Mouse (Mus musculus) kidney, adult 9 months (tissue): ENCODE results near the gene Diablo.
"Not testable (repeated sequence)": the region's sequence is repeated elsewhere in the genome, so short reads cannot be mapped to it uniquely, and the experiment has no call there.

Experiments used
- DNase-seq: peaks from one replicate; pipeline ENCODE4 v3.0.0; 2022

The Diablo gene

GRCm38 (mm10) chr5:123523692-123524392, at the start of gene Diablo:
Diablo (minus strand) TSS chr5:123524176.
- peak; percentile 99 for DNase-seq

DNA sequence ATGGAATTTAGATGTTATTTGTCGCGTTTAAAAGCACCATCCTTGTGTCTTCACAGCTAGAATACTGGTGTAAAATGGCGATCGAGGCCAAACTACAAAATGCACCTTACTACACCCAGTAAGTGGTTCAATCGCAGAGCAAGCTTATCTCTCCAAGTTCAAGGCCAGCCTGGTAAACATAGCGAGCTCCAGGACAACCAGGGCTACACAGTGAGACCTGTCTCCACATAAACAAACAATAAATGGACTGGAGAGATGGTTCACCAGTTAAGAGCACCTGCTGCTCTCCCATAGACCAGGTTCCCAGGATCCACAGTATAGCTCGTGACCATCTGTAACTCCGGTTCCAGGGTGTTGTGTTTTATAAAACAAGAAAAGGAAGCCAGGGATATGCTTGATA, 49.4 kb upstream of the Diablo start:
- DNase-seq = no peak

- DNase-seq = peak; percentile 99
Measured at GRCm38 (mm10) chr5:123572357-123573186, 48.6 kb upstream of the Diablo start, which contains the start of gene Vps33a. Vps33a (minus strand) TSS chr5:123573038.

- no peak for DNase-seq
Measured at GRCm38 (mm10) chr5:123561128-123561527, 37.2 kb upstream of the Diablo start.

DNA sequence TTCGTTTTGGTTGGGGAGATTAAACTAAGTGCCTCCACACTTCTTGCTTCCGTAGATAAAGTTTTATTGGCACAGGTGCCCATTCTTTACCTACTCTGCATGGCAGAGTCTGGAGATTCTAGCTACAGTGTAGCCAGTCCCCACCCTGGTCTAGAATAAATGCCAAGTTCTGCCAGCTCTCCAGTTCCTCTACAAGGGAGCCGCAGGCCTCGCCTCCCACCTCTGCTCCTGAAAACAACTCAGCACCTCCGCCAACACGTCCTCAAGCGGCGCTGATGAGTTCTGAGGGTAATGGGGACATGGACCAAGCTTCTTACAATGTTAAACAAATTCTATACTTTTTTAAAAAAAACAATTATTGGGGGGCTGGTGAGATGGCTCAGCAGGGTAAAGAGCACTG, 35.6 kb upstream of the Diablo start:
- DNase-seq = no peak

- peak; percentile 86 for DNase-seq
Measured at GRCm38 (mm10) chr5:123556451-123556850, 32.5 kb upstream of the Diablo start.

DNA sequence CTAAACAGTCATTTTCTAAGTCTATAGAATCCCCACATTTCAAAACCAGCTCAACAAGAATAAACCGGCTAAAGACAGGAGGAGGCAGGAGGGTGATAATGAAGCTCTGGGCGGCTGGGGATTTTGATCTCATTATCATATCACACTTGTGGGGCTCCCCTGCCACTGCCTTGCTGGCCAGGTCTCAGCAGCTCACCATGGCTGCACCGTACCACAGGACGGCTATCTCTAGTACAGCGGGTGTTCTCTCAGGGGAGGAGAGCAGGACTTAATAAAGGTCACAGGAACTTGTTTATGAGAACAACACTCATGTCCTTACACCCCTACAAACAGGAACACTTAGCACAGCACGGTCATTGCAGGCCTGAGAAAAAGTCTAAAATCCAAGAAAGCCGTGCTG, 31.7 kb upstream of the Diablo start:
- DNase-seq = no peak

- no peak for DNase-seq
Measured at GRCm38 (mm10) chr5:123533801-123534200, 9.8 kb upstream of the Diablo start.

DNA sequence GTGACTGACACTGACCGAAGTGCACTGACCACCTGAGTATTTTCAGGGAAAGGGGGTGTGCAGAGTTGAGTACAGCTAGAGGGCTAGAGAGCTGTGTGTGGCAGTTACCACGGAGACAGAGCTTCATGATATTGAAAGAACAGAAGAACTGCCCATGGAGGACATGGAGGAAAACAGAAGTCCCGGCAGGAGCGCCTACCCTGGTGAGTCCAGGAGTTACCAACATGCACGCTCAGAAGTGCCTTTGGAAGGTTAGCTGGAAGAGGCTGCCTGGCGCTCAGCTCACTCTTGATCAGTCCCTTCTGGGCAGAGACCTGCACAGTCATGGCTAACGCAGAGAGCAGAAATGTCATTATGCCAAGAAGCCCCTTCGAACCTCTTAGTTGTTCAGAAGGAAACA, 6.1 kb upstream of the Diablo start:
- no peak for DNase-seq

DNA sequence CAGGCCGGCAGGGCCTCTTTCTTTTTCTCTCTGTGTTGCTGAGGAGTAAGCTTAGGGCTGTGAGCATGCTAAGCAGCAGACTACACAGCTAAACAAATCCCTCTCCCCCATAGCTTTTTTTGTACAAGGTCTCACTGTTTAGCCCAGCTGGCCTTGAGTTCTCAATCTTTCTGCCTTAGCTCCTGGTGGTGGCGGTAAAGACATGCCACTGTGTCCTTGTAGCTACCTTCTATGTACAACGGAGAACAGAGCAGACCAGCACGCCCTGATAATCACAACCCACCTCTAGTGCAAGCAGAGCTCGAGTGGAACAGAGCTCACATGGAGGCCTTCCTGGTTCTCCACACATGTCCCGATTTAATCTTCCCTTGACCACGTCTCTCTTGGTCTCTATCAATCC, 4.7 kb upstream of the Diablo start:
- no peak for DNase-seq

DNA sequence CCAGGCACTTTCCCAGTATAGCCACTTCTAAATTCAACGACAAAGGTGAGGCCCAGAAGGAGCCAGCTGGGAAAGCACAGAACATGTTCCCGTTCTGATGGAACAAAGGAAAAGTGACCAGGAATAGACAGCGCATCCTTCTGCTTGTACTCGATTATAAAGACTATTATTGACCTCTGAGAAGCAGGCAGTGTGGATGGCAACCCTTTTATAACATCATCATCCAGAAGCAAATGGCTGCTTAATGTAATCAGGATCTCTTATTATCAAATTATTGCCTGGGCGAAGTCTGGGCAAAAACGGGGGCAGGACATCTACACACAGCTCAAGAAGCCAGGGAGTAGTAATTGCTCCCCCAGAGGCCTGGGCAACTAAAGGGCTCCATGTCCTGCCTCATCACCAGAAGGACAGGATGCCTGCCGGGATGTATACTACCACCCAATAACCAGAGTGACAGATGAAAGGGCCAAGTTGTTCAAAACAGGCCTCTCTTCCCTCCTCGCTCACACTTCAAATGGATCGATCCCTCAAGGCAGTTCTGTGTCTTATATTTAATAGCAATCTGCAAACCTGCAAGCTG, 2.0 kb upstream of the Diablo start:
- no peak for DNase-seq

GRCm38 (mm10) chr5:123525281-123525680, 1.3 kb upstream of the Diablo start, which contains the start of gene Gm49027:
Gm49027 (minus strand) TSS chr5:123525488.
- DNase-seq = no peak

- DNase-seq = no peak
Measured at GRCm38 (mm10) chr5:123524393-123524750, 396 bp upstream of the Diablo start.

GRCm38 (mm10) chr5:123522166-123522565, 1.8 kb downstream of the Diablo start:
- DNase-seq = no peak

GRCm38 (mm10) chr5:123521621-123522020, 2.4 kb downstream of the Diablo start:
- no peak for DNase-seq

DNA sequence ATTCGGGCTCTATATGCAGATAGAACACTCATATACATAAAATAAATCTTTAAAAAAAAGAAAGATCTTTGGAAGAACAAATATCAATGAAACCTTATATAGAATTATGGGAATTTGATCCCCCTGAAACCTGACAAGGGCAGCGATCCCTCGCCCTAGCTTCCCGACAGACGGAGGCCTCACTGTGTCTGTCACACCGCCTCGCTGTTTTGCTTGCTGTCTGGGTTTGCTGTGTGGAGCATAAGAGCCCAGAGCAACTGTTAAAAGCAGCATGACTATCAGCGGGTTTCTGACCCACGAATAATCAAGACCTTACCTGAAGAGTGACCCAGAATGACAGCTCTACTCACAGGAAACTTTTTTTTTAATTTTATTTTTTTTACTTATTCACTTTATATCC, 3.3 kb downstream of the Diablo start:
- no peak for DNase-seq

DNA sequence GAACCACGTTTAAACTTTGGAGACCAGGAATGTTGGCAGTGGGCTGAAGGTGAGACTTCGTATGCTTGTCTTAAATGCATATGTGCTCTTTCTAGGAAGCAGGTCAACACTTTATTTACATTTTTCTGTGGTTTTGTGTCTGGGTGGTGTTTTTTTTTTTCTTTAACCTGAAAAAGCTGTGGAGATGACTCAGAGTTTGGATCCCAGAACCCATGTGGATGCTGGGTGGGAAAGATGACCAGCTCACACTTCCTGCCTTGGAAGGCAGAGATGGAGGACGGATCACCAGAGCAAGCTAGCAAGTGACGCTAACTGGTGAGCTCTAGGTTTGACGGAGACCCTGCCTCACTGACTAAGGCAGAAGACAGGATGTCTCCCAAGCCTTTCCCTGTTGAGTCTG, 9.1 kb downstream of the Diablo start:
- no peak for DNase-seq

DNA sequence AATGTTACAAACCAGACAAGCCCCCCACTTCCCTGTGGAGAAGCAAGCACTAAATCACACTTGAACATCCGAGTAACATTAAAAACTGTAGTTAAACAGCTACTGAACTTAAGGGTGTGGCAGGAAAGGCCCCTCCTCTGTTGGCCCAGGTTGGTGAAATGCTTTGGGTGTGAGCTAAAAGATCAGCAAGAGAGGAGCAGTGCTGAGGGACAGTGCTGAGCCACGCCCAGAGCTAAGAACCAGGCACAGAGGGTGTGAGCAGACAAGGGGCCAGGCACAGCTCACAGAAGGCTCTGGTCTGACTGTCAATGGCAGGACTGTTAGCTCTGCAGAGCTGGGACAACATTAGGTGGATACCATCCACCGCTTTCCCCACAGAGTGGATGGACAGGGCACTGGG, 11.9 kb downstream of the Diablo start:
- DNase-seq = no peak

DNA sequence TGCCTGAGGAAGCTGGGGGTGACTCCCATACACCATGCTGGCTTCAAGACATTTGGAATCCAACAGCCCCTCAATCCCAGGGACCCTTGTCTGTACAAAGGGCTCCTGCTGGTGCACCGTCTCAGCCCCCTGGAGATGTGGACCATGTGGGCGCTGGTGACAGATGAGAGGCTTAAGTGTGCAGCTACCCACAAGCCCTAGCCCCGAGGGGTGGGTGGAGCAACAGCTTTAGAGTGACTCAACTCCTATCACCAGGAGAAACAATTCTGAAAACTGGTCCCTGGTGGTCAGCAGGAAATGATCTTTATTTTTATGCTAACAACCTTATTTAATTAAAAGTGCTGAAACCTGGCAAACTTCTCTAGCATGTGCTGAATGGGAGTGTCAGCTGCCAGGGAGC, 12.6 kb downstream of the Diablo start:
- DNase-seq = not testable (repeated sequence)

DNA sequence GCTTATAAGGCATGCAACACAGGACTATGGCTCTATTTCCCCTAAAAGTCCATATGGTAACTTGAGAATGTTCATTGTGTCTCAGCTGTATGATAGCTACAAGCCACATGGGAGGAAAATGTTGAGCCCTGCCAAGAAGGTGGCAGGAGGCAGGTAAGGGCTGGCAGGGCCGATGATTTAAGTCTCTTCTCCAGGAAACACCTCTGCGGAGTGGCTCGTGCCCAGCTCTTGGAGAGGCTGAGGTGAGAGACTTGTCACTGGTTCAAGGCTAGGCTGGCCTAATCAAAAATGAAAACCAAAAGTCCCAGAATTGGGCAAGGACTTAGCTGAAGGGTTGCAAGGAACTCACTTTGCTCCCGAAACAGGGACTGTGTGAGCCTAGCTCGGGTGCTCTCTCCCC, 13.8 kb downstream of the Diablo start, which contains the start of gene B3gnt4:
TSS of gene B3gnt4 (plus strand) at position 301 of the 400 bp plus-strand sequence.
- DNase-seq = no peak

- DNase-seq = no peak
Measured at GRCm38 (mm10) chr5:123508921-123509320, 15.1 kb downstream of the Diablo start.

- peak; percentile 73 for DNase-seq
Measured at GRCm38 (mm10) chr5:123507936-123508723, 15.8 kb downstream of the Diablo start.

- DNase-seq = no peak
Measured at GRCm38 (mm10) chr5:123501973-123502372, 22.0 kb downstream of the Diablo start.
